Mouse (Mus musculus) cerebellum, adult 2 months (tissue): ENCODE results near the gene Fam20a. TPM values are rescaled to one million over a fixed set of nuclear protein-coding genes. Genes with fewer than 3 reads are reported as not detected.

Experiments
- DNase-seq, 2 experiments: peaks; one replicate each; pipeline ENCODE4 v3.0.0; 2021
- H3K27ac ChIP-seq: fragments of 200-500 bp; 2 replicates; pipeline ENCODE4 v1.5.1; 2012; ENCODE audit warnings: low read length, control low read depth, inconsistent platforms; ENCODE audit not compliant: insufficient read depth
- H3K27me3 ChIP-seq: fragments of 200-500 bp; 2 replicates; pipeline ENCODE4 v1.6.1; 2012; ENCODE audit warnings: inconsistent platforms, mild to moderate bottlenecking, low read length, moderate library complexity; ENCODE audit not compliant: control insufficient read depth, insufficient read depth
- H3K4me1 ChIP-seq: fragments of 200-500 bp; 2 replicates; pipeline ENCODE4 v1.6.1; 2011; ENCODE audit warnings: low read length; ENCODE audit not compliant: control insufficient read depth, insufficient read depth
- H3K4me3 ChIP-seq: fragments of 200-500 bp; replicated peaks from 2 replicates; pipeline ENCODE3; 2011; ENCODE audit warnings: mild to moderate bottlenecking, low read depth, low read length, control low read depth; ENCODE audit not compliant: insufficient read depth
- CTCF ChIP-seq: fragments of 200-500 bp; IDR thresholded peaks from 2 replicates; pipeline ENCODE4 v1.5.1; 2011; ENCODE audit warnings: low read depth, mild to moderate bottlenecking, control low read depth, low read length, moderate library complexity, borderline replicate concordance; ENCODE audit not compliant: insufficient read depth
- POLR2A ChIP-seq: fragments of 200-500 bp; IDR thresholded peaks from 2 replicates; pipeline ENCODE4 v1.6.1; 2011; ENCODE audit warnings: low read length, control low read depth, borderline replicate concordance; ENCODE audit not compliant: insufficient read depth
- WGBS: fragments of 180-500 bp; shearing (Covaris S2); methylation state at CpG from one replicate; pipeline ENCODE4 v1.1.7; 2018; 5-methylcytosine and 5-hydroxymethylcytosine counted together
- polyA plus RNA-seq: library from polyadenylated mRNA; depleted of rRNA; stranded (reverse); fragments of >200 nt; gene quantifications from 2 replicates; pipeline ENCODE4 v1.2.3, GENCODE M21; 2012

Gene Fam20a
- polyA plus RNA-seq, 1 experiment: 22.3 TPM

DNA sequence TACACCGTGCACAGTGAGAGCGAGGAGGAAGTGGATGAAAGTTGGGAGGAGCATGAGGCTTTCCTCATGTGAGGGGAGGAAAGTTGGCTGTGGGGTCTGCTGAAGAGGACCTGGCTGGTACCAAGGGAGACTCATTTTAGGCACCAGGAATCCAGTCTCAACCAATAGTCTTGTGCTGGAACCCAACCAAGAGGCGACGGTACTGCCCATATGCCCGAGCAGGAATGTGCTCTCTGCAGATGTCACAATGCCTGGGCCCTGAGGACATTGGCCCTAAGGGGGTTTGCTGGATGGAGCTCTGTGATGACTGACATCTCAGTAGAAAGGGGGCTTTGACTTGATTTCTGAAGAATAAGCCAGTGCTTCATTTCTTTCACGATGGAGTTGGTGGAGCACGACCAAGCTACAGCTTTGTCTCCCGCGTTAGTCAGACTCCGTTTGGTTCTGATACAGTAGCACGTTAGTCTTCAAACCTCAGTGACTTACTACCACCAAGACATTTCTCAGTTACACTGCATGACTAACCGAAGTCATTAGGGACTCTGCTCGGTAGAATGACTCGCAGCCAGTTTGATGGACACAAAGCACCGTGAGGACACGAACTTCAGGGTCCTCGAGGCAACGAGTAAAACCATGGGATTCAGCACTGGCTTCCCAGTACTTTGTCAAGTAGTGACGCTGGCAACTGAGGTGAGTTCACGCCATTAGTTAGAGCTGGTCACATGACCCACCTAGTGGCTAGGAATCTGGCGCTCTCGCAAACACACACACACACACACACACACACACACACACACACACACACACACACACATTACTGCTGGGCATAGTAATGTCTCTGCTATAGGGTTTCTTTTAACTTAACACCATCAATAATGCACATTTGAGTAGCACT lies 17.5 kb downstream of the Fam20a start:
- no peak for TF ChIP-seq CTCF
- no peaks in the 10 kb centered on the region; the same call in 1 of the 2 replicates for H3K27me3 ChIP-seq
- DNase-seq: no peak
- no peak overlapping the region for H3K27ac ChIP-seq
- H3K4me1 ChIP-seq: no peaks in the 10 kb centered on the region
- no peak overlapping the region for H3K4me3 ChIP-seq
- 58% methylated on average over 22 of the region's 22 CpGs for WGBS

DNA sequence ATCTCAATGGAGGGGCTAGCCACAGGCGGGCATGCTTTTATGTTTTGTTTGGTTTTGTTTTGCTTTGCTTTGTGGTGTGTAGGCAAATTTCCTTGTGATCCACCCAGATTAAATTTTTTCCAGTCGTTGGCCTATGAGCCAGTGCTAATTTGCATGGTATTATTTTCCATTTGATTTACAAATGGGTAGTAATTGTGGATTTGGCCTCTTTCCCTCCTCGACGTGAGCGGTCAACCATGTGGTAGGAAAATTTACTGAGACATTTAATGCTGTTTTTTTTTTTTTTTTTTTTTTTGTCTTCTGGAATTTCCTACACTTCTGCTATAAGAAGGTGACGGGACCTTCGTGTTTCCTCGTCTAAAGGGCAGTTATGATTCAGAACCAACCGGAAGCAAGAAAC lies 18.2 kb downstream of the Fam20a start:
- 49% methylated on average over 9 of the region's 9 CpGs for WGBS
- DNase-seq: no peak

DNA sequence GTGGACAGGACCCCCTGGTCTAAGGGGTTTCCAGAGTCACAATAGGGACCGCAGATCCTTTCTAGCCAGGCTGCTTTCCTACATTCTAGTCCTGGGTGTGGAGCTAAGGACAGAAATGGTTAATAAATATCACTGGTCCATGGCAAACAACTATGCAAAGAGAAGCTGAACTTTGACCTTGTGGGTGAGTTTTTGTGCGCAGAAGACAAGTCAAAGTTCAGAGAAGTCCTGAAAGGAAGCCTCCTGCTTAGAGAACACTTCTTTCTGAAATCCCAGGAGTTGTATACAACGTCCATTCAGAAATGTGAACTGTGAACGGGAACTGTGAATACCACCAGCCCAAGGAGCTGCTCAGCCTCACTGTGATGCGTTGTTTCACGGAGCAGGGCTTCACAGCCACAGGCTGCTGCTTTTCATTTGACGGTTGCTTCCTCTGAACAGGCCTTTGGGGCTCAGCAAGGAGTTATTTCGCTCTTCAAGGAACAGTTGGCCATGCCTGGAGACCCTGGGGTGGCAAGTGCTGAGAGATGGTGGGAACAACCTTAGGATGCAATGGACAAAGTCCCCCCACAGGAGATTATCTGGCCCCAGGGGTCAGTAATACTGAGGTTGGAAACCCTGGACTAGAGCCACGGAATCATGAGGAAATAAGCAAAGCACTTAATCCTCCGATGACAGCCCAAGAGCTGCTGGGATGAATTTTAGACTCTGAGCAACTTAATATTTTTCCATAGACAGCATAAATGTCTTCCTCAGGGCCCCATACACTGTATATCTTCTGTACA lies 19.9 kb downstream of the Fam20a start:
- no peak for DNase-seq
- Histone ChIP-seq H3K4me3 (no peak overlapping the region), H3K27me3 (no peaks in the 10 kb centered on the region; the same call in 1 of the 2 replicates), H3K27ac (no peak overlapping the region), H3K4me1 (no peaks in the 10 kb centered on the region)
- WGBS: 61% methylated on average over 10 of the region's 10 CpGs
- no peak for TF ChIP-seq CTCF
- TF ChIP-seq POLR2A: no peak

More for the DNA sequence above, 18.2 kb downstream of the Fam20a start:
- Histone ChIP-seq H3K4me3 (no peak overlapping the region), H3K27me3 (no peaks in the 10 kb centered on the region; the same call in 1 of the 2 replicates), H3K27ac (no peak overlapping the region), H3K4me1 (no peaks in the 10 kb centered on the region)
- TF ChIP-seq CTCF: no peak
- TF ChIP-seq POLR2A: no peak

DNA sequence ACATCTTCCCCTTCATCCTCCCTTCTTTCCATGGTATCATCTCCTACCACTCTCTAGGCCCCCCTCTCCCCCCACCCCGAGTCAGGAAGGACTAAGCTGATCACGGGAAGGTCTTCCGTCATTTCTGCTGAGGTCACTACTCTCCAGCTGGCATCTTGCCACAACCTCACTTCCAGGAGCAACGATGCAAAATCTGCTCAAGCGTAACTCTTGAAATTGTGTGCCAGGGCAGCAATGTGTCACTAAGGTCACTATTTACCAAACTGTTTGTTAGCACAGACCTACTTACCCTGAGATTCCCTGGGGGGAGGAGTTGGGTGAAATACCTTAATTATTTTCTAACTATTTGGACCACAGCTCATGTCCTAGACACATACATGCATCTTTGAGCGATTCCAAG lies 21.3 kb downstream of the Fam20a start:
- 27% methylated on average over 6 of the region's 6 CpGs for WGBS
- no peak overlapping the region for H3K27ac ChIP-seq

DNA sequence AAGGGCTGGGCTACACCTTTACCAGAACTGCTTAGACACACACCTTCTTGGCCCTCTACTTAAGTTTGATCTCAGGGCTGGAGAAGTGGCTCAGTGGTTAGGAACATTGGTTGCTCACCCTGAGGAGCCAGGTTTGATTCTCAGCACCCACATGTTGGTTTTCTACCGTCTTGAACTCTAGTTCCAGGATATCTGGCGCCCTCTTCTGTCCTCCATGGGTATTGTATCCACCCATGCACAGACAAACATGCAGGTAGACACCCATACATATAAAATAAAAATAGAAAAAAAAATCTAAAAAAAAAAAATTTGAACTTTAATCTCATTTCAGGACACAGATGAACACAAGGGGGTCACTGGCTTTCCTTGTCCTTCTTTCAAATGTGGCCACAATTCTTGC lies 22.3 kb downstream of the Fam20a start:
- Histone ChIP-seq H3K4me3 (no peak overlapping the region), H3K4me1 (no peaks in the 10 kb centered on the region), H3K27me3 (no peaks in the 10 kb centered on the region), H3K27ac (no peak overlapping the region)
- no peak for DNase-seq
- whole genome bisulfite sequencing: 66% methylated on average over 2 of the region's 2 CpGs
- TF ChIP-seq CTCF (no peak), POLR2A (no peak)

More for the DNA sequence above, 21.3 kb downstream of the Fam20a start:
- H3K4me1 ChIP-seq: no peaks in the 10 kb centered on the region
- no peak overlapping the region for H3K4me3 ChIP-seq
- TF ChIP-seq CTCF: no peak
- no peak for TF ChIP-seq POLR2A
- DNase-seq: no peak
- no peaks in the 10 kb centered on the region for H3K27me3 ChIP-seq

DNA sequence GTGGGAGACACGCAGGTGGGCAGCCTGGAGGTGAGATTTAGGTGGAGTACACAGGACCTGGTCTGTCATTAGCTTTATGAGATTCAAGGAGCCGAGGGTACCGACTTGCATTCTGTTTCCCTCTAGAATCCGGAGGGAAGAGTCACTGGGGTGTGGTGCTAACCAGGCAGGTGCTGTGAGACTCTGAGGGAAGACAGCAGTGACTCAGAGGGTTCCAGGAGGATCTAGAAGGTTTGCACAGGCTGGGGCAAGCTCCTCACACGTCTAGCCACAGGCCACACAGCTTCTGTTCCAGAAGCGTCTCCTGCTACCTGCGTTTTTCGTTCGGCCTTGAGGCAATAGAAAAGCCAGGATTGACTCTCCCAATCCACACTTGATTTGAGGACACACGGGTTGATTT lies 23.3 kb downstream of the Fam20a start:
- no peak for DNase-seq
- 92% methylated on average over 10 of the region's 10 CpGs for WGBS
- TF ChIP-seq POLR2A (no peak), CTCF (no peak)
- Histone ChIP-seq H3K27ac (no peak overlapping the region), H3K4me3 (no peak overlapping the region), H3K4me1 (no peaks in the 10 kb centered on the region), H3K27me3 (no peaks in the 10 kb centered on the region)

DNA sequence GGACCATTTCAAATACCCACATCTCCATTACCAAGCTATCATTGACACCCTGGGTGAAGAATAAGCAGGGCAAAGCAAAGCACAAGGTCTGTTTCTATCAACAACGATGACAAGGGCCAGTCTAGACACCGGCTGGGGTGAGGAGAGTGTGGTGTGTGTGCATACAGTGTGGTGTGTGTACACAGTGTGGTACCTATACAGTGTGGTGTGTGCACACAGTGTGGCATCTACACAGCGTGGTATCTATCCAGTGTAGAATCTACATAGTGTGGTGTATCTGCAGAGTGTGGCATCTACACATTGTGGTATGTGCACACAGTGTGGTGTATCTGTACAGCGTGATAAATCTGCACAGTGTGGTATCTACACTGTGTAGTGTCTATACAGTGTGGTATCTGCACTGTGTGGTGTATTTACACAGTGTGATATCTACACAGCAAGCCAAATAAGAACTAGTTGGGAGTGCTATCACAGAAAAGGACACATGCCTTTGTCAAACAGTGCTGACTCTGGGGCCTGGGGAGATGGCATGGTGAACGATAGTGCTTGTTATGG lies 24.9 kb downstream of the Fam20a start:
- TF ChIP-seq POLR2A (no peak), CTCF (no peak)
- no peak overlapping the region for H3K27ac ChIP-seq
- H3K4me3 ChIP-seq: no peak overlapping the region
- no peaks in the 10 kb centered on the region for H3K27me3 ChIP-seq
- WGBS: 90% methylated on average over 5 of the region's 5 CpGs
- H3K4me1 ChIP-seq: no peaks in the 10 kb centered on the region
- no peak for DNase-seq
